Mouse (Mus musculus) heart, embryonic 11.5 days (tissue): ENCODE data around the gene Samd1. TPM values are rescaled to one million over a fixed set of nuclear protein-coding genes. Genes with fewer than 3 reads are reported as not detected.

Experiments used
- ATAC-seq: fragments of 200-750 bp; cut with Nextera tagmentation; replicated peaks from 2 replicates; pipeline ENCODE4 v1.8.0; 2017; ENCODE audit warnings: moderate library complexity; ENCODE audit not compliant: insufficient number of reproducible peaks, low FRiP score, low TSS enrichment
- H3K27ac ChIP-seq: fragments of 300-500 bp; sonication (generic); 2 replicates; pipeline ENCODE4 v1.5.1; 2014; ENCODE audit warnings: mild to moderate bottlenecking, low read depth, low read length
- H3K27me3 ChIP-seq: fragments of 300-500 bp; sonication (generic); 2 replicates; pipeline ENCODE4 v1.6.1; 2014; ENCODE audit warnings: mild to moderate bottlenecking, low read length, mixed read lengths; ENCODE audit not compliant: control insufficient read depth, insufficient read depth
- H3K36me3 ChIP-seq: fragments of 300-500 bp; sonication (generic); 2 replicates; pipeline ENCODE4 v1.6.1; 2014; ENCODE audit warnings: mild to moderate bottlenecking, low read length, moderate library complexity, mixed read lengths; ENCODE audit not compliant: control insufficient read depth, insufficient read depth
- H3K4me1 ChIP-seq: fragments of 300-500 bp; sonication (generic); 2 replicates; pipeline ENCODE4 v1.6.1; 2014; ENCODE audit warnings: low read length; ENCODE audit not compliant: control insufficient read depth, insufficient read depth
- H3K4me2 ChIP-seq: fragments of 300-500 bp; sonication (generic); 2 replicates; pipeline ENCODE4 v1.6.1; 2014; ENCODE audit warnings: mild to moderate bottlenecking, moderate library complexity
- H3K4me3 ChIP-seq: fragments of 300-500 bp; sonication (generic); 2 replicates; pipeline ENCODE4 v1.5.1; 2014; ENCODE audit warnings: low read depth, low read length
- H3K9ac ChIP-seq: fragments of 300-500 bp; sonication (generic); 2 replicates; pipeline ENCODE4 v1.6.1; 2014; ENCODE audit warnings: mild to moderate bottlenecking, low read depth, low read length, moderate library complexity
- H3K9me3 ChIP-seq: fragments of 300-500 bp; sonication (generic); replicated peaks from 2 replicates; pipeline ENCODE4 v1.6.1; 2016; ENCODE audit warnings: low read length; ENCODE audit not compliant: control insufficient read depth
- WGBS: fragments of 180-500 bp; shearing (Covaris S2); extraction: QIAGEN DNeasy Blood & Tissue Kit; methylation state at CpG from one replicate; pipeline ENCODE4 v1.1.7; 2014; ENCODE audit not compliant: insufficient replicate concordance; 5-methylcytosine and 5-hydroxymethylcytosine counted together
- microRNA counts: library from miRNA; unstranded; fragments of <30 nt; microRNA quantifications from one replicate; lab custom pipeline; 2015
- microRNA-seq: library from miRNA; unstranded; fragments of <30 nt; microRNA quantifications from one replicate; pipeline ENCODE4, GENCODE M21; 2016; ENCODE audit warnings: borderline number of aligned reads
- polyA plus RNA-seq: library from polyadenylated mRNA; unstranded; fragments of >200 nt; fragmentation: Nextera tagmentation; extraction: Ambion mirVana; gene quantifications from 2 replicates; pipeline ENCODE4 v1.2.1, GENCODE M21; 2014

The Samd1 gene
- polyA plus RNA-seq, 1 experiment from 2014 or later: 10.1 TPM

DNA sequence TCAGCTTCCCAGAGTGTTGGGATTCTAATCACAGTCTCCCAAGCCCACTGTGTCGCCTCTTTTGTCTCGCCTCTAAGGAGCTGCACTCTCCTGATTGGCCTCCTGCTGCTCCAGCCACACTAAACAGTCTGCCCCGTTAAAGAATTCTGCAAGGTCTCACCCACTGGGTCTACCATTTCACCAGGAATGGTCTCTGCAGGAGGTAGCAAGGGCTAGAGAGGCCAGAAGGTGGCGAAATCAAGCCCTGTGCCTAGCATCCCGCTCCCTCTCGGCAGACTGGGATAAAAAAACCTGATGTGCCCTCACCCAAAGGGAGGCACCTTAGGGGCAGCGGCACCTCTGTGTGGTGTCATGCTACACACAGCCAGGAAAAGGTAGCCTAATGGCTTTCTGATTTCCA, 46.6 kb downstream of the Samd1 start:
- Histone ChIP-seq H3K9ac (no peak overlapping the region), H3K9me3 (no peaks in the 10 kb centered on the region), H3K4me3 (no peak overlapping the region), H3K27ac (no peak overlapping the region), H3K4me1 (peaks cover 5% of the 10 kb centered on the region; the same call in 1 of the 2 replicates), H3K27me3 (peaks cover 47% of the 10 kb centered on the region), H3K36me3 (no peaks in the 10 kb centered on the region), H3K4me2 (no peak overlapping the region)
- no peak for ATAC-seq
- 3% methylated on average over 7 of the region's 7 CpGs for WGBS

DNA sequence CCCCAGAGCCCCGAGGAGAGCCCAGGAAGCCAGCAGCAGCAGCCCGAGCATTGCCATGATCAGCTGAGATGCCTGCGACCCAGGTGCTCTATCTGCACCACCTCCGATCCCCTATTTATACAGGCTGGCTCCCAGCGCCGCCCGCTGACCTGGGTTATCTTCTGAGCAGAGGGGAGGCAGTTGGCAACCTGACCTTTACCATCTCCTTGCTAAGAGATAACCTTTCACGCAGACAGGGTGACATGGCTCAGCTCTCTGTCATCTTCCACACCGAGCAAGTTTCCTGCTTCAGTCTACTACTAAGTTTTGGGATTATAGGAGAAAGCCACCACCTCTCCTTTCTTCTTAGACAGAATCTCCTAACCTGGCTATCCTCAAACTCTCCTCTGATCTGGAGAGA, 47.4 kb downstream of the Samd1 start, which contains the start of gene Rln3:
Rln3 (minus strand) TSS at position 101 of the 400 bp plus-strand sequence.
- Histone ChIP-seq H3K27me3 (peaks cover 47% of the 10 kb centered on the region), H3K4me3 (no peak within 1 kb of the TSS), H3K4me2 (peak within 1 kb of the TSS; percentile 46), H3K27ac (no peak within 1 kb of the TSS), H3K36me3 (no peaks in the 10 kb centered on the region), H3K4me1 (peaks cover 3% of the 10 kb centered on the region; the same call in 1 of the 2 replicates), H3K9me3 (no peaks in the 10 kb centered on the region), H3K9ac (no peak within 1 kb of the TSS)
- no peak for ATAC-seq
- 2% methylated on average over 9 of the region's 9 CpGs for WGBS

DNA sequence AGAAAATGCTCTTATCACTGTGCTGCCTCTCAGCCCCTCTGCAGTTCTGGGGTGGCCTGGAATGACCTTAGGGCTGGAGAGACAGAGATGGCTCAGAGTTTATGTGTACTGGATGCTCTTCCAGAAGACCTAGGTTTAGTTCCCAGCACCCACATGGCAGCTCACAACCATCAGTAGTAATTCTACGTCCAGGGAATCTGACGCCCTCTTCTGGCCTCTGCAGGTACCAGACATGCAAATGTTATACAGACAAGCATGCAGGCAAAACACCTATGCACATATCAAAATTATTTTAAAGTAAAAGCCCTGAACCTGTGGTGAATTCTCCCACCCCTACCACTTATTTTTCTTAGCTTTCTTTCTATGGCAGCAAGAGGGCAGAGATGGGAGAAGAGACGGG, 49.0 kb downstream of the Samd1 start:
- no peak overlapping the region for H3K4me3 ChIP-seq
- WGBS: 76% methylated on average over 3 of the region's 3 CpGs
- H3K9me3 ChIP-seq: no peaks in the 10 kb centered on the region
- no peaks in the 10 kb centered on the region for H3K36me3 ChIP-seq
- peaks cover 3% of the 10 kb centered on the region; the same call in 1 of the 2 replicates for H3K4me1 ChIP-seq
- no peak for ATAC-seq
- H3K4me2 ChIP-seq: no peak overlapping the region
- H3K9ac ChIP-seq: no peak overlapping the region
- peaks cover 34% of the 10 kb centered on the region for H3K27me3 ChIP-seq
- no peak overlapping the region for H3K27ac ChIP-seq

DNA sequence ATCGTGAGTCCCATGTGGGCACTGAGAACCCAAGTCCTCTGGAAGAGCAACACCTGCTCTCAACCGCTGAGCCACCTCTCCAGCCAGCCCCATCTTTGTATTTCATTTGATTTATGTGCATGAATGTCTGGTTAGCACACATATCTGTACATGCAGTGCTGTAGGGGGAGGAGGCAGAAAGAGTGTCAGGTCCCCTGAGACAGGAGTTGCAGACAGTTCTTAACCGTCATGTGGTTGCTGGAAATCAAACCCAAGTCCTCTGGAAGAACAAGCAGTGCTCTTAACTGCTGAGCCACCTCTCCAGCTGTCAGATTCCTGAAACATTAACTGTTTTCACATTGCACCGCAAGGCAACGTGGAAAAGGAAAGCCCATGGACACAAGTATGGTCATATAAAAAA, 50.7 kb downstream of the Samd1 start:
- H3K27ac ChIP-seq: no peak overlapping the region
- H3K9me3 ChIP-seq: no peaks in the 10 kb centered on the region
- no peak overlapping the region for H3K4me2 ChIP-seq
- H3K4me1 ChIP-seq: peaks cover 9% of the 10 kb centered on the region; the same call in 1 of the 2 replicates
- no peak for ATAC-seq
- no peak overlapping the region for H3K4me3 ChIP-seq
- H3K36me3 ChIP-seq: no peaks in the 10 kb centered on the region
- WGBS: 66% methylated on average over 5 of the region's 5 CpGs
- H3K9ac ChIP-seq: no peak overlapping the region
- peaks cover 21% of the 10 kb centered on the region for H3K27me3 ChIP-seq

MicroRNA genes within 50 kb of the gene (microRNA counts, 519-probe panel; counts per million panel counts)
- 32.2 counts per million for microRNA mmu-miR-1199 (lab: Ali Mortazavi, UCI)

Small RNA genes within 50 kb of the gene (microRNA-seq; reads per million reads assigned to microRNA genes)
- gene Mir1199: 1.2 reads per million, percentile 16 among the genes with 10 or more reads in this experiment
- 2.2 reads per million, percentile 27 among the genes with 10 or more reads in this experiment for gene Mir8111

Other genes with a start within 250 kb of the Samd1 start
- gene Adgrl1, start 97.6 kb upstream of the Samd1 start, polyA plus RNA-seq: 10.2 and 13.5 TPM in 2 replicates
- gene Gm10644, start 42.5 kb upstream of the Samd1 start, polyA plus RNA-seq: 0.58 and 0.76 TPM in 2 replicates
- 69.4 and 72.2 TPM in 2 replicates for gene Asf1b, start 42.2 kb upstream of the Samd1 start, polyA plus RNA-seq
- 136 and 139 TPM in 2 replicates for gene Prkaca, start 24.7 kb upstream of the Samd1 start, polyA plus RNA-seq
- gene 1700067K01Rik, start 3.8 kb downstream of the Samd1 start, polyA plus RNA-seq: 0.42 and 0.52 TPM in 2 replicates
- 0.11 TPM in 1 of 2 replicates, not detected in the other for gene 2210011C24Rik, start 14.5 kb downstream of the Samd1 start, polyA plus RNA-seq
- 0.57 and 0.77 TPM in 2 replicates for gene Palm3, start 23.8 kb downstream of the Samd1 start, polyA plus RNA-seq
- 3.5 and 4.1 TPM in 2 replicates for gene Il27ra, start 44.9 kb downstream of the Samd1 start, polyA plus RNA-seq
- gene Rln3, start 47.3 kb downstream of the Samd1 start, polyA plus RNA-seq: not detected in 2 replicates
- gene Gm10643, start 67.5 kb downstream of the Samd1 start, polyA plus RNA-seq: 1.0 and 1.1 TPM in 2 replicates
- 7.5 and 7.9 TPM in 2 replicates for gene Rfx1, start 69.2 kb downstream of the Samd1 start, polyA plus RNA-seq
- gene Dcaf15, start 107.1 kb downstream of the Samd1 start, polyA plus RNA-seq: 7.5 and 8.8 TPM in 2 replicates
- gene Podnl1, start 128.3 kb downstream of the Samd1 start, polyA plus RNA-seq: 0.14 TPM in 1 of 2 replicates, not detected in the other
- 11.1 and 12.6 TPM in 2 replicates for gene Cc2d1a, start 150.3 kb downstream of the Samd1 start, polyA plus RNA-seq
- gene 4930432K21Rik, start 150.4 kb downstream of the Samd1 start, polyA plus RNA-seq: 0.44 and 0.59 TPM in 2 replicates
- gene Nanos3, start 187.5 kb downstream of the Samd1 start, polyA plus RNA-seq: 1.4 and 2.8 TPM in 2 replicates
- 6.3 and 7.8 TPM in 2 replicates for gene Zswim4, start 239.4 kb downstream of the Samd1 start, polyA plus RNA-seq